Mouse (Mus musculus): Measurements from ENCODE around the gene Chmp5.
"Not testable (repeated sequence)": the region's sequence is repeated elsewhere in the genome, so short reads cannot be mapped to it uniquely, and the experiment has no call there.

The Chmp5 gene

GRCm38 (mm10) chr4:40948160-40948708 lies at the start of gene Chmp5, which contains the start of gene Bag1:
Gene Chmp5, plus strand, starts transcription at chr4:40948407.
Gene Bag1, minus strand, starts transcription at chr4:40948294.
- peak; percentile 99 to 100 for DNase-seq (ENCODE audit: low spot score in 2 of 2)

GRCm38 (mm10) chr4:40898476-40899044 lies 49.6 kb upstream of the Chmp5 start:
- no peak for DNase-seq (ENCODE audit: low spot score in 2 of 2)

- no peak for DNase-seq (ENCODE audit: low spot score in 2 of 2)
Measured at GRCm38 (mm10) chr4:40899264-40899663, 48.9 kb upstream of the Chmp5 start.

GRCm38 (mm10) chr4:40900071-40900470 lies 48.1 kb upstream of the Chmp5 start:
- DNase-seq (ENCODE audit: low spot score in 2 of 2) = no peak

GRCm38 (mm10) chr4:40900612-40901011 lies 47.6 kb upstream of the Chmp5 start:
- no peak for DNase-seq (ENCODE audit: low spot score in 2 of 2)

- peak in 1 of 2 experiments; percentile 30 for DNase-seq (ENCODE audit: low spot score in 2 of 2)
Measured at GRCm38 (mm10) chr4:40906298-40906697, 41.9 kb upstream of the Chmp5 start.

GRCm38 (mm10) chr4:40908261-40908969 lies 39.8 kb upstream of the Chmp5 start:
- DNase-seq (ENCODE audit: low spot score in 2 of 2) = no peak

- no peak for DNase-seq (ENCODE audit: low spot score in 2 of 2)
Measured at GRCm38 (mm10) chr4:40914287-40914867, 33.8 kb upstream of the Chmp5 start.

GRCm38 (mm10) chr4:40915947-40916346 lies 32.3 kb upstream of the Chmp5 start:
- DNase-seq (ENCODE audit: low spot score in 2 of 2) = no peak

- DNase-seq (ENCODE audit: low spot score in 2 of 2) = no peak
Measured at GRCm38 (mm10) chr4:40916592-40917155, 31.5 kb upstream of the Chmp5 start.

GRCm38 (mm10) chr4:40919785-40920184 lies 28.4 kb upstream of the Chmp5 start, which contains the start of gene Spink4:
Gene Spink4, plus strand, starts transcription at chr4:40920052.
- DNase-seq (ENCODE audit: low spot score in 2 of 2) = no peak

GRCm38 (mm10) chr4:40920576-40920975 lies 27.6 kb upstream of the Chmp5 start:
- DNase-seq (ENCODE audit: low spot score in 2 of 2) = no peak

GRCm38 (mm10) chr4:40921288-40921687 lies 26.9 kb upstream of the Chmp5 start:
- no peak for DNase-seq (ENCODE audit: low spot score in 2 of 2)

GRCm38 (mm10) chr4:40923087-40923651 lies 25.0 kb upstream of the Chmp5 start:
- DNase-seq (ENCODE audit: low spot score in 2 of 2) = no peak

GRCm38 (mm10) chr4:40925568-40925967 lies 22.6 kb upstream of the Chmp5 start:
- DNase-seq (ENCODE audit: low spot score in 2 of 2) = no peak

- no peak for DNase-seq (ENCODE audit: low spot score in 2 of 2)
Measured at GRCm38 (mm10) chr4:40929046-40929445, 19.2 kb upstream of the Chmp5 start.

GRCm38 (mm10) chr4:40933694-40934093 lies 14.5 kb upstream of the Chmp5 start:
- no peak for DNase-seq (ENCODE audit: low spot score in 2 of 2)

- not testable (repeated sequence) for DNase-seq (ENCODE audit: low spot score in 2 of 2)
Measured at GRCm38 (mm10) chr4:40934369-40934768, 13.8 kb upstream of the Chmp5 start.

- peak; percentile 74 to 80 for DNase-seq (ENCODE audit: low spot score in 2 of 2)
Measured at GRCm38 (mm10) chr4:40936175-40936839, 11.9 kb upstream of the Chmp5 start.

- no peak for DNase-seq (ENCODE audit: low spot score in 2 of 2)
Measured at GRCm38 (mm10) chr4:40938793-40939192, 9.4 kb upstream of the Chmp5 start.

- DNase-seq (ENCODE audit: low spot score in 2 of 2) = no peak
Measured at GRCm38 (mm10) chr4:40943651-40944050, 4.6 kb upstream of the Chmp5 start.

All from heart, adult 9 months (tissue).